Mouse (Mus musculus): ENCODE measurements at regions not wholly inside any gene's neighbourhood (a gene's known extent, or its start where the extent isn't known, plus 50 kb on each side); places are given as distances from the start of the nearest gene placed in this dataset.

DNA sequence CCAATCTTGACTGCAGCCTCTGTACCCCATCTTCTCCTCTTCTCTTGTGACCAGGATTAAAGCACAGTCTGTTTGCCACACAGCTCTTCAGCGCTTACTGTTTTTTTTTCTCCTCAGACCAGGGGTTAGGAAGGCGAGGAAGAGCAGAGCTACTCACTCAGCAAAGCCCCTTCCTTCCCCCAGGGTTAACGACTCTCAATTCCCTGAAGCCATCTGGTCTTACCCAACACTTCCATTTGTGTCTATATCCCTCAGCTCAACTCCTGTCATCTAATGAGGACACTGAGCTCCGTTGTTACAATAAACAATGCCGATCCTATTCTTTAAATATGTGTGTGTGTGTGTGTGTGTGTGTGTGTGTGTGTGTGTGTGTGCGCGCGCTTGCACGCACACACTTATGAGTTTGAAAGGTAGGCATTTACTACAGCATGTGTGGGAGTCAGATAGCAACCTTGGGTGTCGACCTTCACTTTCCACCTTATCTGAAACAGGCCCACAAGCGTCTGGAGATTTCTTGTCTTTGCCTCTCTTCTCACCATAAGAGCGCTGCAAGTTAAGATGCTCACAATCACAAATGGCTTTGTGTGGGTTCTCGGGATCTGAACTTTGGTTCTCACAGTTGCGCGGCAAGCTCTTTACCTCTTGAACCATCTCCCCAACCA lies 79.3 kb upstream of the Six2 start:
- no peak for DNase-seq (ENCODE audit: low read depth, low spot score)

DNA sequence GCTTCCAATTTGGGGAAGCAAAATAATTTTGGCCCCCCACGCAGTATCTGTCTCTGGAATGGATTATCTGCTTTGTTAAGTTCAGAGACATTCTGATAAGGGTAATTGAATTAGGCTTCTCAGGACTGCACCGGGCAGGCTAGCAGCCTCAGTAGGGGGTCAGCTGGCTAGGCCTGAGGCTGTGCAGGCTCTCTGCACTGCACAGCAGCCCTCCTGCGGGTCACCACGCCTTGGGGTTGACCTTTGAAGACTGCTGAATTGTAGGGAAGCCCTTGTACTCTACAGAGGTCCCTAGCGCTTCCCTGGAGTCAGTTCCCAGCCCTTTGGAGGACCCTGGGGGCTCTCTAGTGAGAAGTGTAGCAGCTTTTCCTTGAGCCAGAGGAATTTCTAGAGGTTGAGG lies 78.5 kb upstream of the Six2 start:
- DNase-seq (ENCODE audit: low read depth, low spot score), result peak; percentile 82

DNA sequence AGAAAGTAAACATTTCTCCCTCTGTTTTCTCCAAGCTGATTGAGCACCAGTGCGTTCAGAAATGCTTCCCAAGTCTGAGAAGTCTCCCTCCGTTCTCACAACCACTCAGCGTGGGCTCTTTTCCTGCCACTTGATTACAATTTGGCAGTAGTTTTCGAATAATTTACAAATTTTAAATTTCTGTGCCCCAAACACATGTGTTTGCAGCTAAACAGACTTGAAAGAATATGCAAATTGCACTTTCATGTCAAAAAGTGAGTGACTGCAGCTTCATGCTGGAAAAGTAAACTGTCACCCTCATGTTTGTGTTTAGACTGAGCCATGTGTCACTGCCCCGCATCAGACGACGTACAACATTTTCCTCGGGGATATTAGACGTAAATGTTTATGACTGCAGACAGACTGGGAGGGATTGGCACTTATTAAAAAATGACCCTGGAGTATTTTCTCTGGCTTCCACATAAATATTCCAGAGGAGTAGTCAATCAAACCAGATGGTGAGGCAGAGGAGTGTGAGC lies 70.6 kb upstream of the Six2 start:
- no peak for DNase-seq (ENCODE audit: low read depth, low spot score)

DNA sequence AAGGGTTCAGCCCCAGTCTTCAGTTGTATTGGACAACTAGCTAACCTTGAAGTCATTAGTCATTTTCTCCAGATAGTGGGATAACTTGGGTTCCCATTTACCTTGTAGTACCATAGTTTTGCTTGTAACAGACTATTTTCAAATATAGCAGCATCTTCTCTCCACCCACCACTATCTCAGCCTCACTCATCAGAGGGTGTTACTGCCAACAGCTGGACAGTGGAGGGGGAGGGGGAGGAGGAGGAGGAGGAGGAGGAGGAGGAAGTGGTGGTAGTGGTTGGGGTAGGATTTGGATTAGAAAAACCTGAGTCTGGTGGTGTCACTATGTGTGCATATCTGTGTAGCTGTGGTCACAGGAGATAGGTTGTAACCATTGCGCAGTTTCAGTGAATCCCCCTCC lies 69.6 kb upstream of the Six2 start:
- DNase-seq (ENCODE audit: low read depth, low spot score), result no peak

DNA sequence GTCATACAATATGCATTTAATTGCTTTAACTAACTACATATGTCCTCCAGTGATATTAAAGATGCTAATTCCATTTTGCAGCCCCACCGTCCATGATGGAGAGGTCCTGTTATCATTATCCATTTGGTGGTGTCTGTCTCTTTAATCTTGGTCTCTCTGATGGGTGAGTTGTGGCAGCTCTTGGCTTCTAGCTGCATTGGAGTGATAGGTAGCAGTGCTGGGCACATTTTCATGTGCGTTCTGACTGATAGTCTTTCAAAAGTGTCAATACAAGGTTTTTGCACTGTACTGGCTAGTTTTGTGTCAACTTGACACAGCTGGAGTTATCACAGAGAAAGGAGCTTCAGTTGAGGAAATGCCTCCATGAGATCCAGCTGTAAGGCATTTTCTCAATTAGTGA lies 67.5 kb upstream of the Six2 start:
- no peak for DNase-seq (ENCODE audit: low read depth, low spot score)

DNA sequence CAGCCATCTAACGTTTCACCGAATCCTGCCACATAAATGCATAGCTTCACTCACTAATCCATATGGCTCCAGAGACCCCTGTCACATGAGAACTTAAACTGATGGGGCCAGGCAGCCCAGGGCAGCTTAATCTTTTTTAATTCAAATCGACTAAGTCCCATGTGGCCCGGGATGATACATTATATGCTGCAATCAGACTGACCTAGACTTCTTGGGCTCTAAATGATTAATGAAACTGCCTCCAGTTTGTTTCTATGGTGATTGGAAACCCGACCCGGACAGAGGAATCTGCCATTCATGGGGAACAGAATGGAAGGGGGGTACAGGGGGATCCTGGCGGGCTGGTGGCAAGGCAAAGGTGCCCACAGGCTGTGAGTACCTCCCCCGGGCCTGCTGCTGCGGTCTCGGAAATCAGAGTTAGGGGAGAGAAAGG lies 60.6 kb upstream of the Six2 start:
- DNase-seq (ENCODE audit: low read depth, low spot score), result no peak

DNA sequence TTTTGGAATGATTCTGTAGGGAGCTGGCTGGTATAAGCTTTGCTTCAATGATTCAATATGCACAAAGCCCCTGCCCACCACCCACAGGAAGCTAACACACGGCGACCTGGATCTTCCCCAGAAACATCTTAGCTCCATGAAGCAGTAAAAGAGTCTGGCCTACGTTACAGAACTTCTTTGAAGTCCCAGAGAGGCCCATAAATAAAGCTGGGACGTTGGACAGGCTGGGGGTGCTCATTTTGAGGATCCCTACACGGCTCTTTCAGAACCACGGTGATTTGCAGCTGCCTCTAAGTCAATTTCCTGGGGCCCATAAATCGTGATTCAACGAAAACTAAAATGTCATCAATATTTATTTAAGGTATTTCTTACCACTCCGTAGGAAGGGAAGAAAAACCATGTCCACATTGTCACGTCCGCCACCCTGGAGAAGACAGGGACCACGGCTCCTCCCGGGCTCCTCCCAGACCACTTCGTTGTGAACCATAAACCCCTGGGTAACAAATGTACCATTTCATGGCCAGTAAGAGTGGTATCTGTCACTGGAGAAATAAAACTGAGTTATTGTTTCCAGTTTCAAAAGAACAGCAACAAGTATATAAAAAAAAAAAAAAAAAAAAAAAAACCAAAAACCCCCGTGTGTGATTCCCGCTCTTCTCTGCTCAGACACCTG lies 60.0 kb upstream of the Six2 start:
- no peak for DNase-seq (ENCODE audit: low read depth, low spot score)

All from R1 (cell line).